Mouse (Mus musculus) induced T-regulatory cell, adult 2 months (primary cell): ENCODE measurements at regions not wholly inside any gene's neighbourhood (a gene's known extent, or its start where the extent isn't known, plus 50 kb on each side); places are given as distances from the start of the nearest gene placed in this dataset.

Source experiments
- DNase-seq: peaks from one replicate; pipeline ENCODE4 v3.0.0-alpha.2; 2012; ENCODE audit warnings: low read depth

DNA sequence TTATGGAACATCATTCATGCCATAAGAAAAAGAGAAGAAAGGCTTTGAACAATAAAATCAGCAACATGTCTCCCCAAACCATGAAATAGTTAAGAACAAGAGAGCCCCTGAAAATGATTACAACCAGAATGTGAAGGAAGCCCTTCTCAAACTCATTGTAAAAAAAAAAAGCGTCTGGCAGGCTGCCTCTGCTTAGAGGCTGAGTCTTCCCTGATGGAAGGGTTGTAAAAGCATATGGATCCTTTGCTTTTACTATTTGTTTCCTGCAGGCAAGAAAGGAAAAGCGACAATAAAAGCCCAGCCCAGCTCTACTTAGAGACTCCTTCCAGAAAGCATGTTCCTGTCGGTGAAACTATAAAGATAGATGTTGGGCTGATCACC lies 461.2 kb upstream of the Cited2 start:
- DNase-seq: no peak

DNA sequence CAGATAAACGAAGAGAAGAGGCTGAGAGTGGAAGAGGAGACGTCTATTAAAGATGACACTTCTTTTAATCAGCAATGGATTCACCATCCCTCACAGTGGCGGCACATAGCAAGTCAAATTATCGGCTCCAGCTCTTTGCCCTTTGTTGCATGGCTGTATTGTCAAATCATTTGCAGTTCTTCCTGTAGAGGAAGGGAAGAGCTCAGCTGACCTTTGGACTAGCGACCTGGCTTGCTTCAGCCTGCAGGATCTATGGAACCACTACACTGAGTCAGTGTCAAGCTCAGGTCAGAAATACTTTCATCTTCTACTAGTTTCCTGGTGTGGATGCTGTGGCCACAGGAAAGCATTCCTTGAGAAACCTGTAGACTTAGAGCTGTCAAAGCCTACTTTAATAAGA lies 450.4 kb upstream of the Cited2 start:
- DNase-seq: no peak

- no peak for DNase-seq
These were observed 449.2 kb upstream of the Cited2 start for GRCm38 (mm10) chr10:17273855-17274254.

DNA sequence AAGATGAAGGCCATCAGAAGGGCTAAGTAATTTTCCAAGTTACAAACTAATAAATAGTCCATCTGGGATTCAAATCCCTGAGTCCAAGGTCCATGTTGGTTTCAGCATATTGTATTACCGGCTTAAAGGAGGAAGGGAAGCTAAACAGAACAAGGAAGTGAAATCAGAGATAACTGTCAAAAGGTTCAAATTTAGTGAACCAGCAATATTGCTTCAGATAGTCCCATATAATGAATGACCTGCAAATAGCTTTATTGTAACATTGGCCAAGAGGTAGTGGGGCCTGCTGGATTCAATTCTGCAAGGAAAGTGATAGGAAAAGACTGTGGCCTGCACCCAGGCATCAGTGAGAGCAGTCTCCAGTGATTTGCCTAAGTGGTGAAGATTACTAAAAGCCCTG lies 447.8 kb upstream of the Cited2 start:
- DNase-seq: no peak

DNA sequence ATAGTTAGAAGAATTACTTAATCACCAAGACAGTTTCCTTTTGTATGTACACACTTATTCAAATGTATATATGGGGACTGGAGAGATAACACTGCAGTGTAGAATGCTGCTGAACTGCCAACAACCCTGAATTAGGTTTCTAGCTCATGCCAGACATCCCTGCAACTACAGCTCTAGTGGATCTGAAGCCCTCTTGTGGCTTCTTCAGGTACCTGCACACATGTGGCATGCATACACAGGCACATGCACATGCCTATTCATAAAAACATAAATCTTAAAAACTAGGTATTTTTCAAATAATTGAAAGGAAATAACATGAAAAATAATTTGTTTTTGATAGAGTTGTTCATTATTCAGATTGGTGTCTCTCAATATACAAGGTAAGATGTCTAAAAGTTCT lies 445.1 kb upstream of the Cited2 start:
- DNase-seq: no peak

DNA sequence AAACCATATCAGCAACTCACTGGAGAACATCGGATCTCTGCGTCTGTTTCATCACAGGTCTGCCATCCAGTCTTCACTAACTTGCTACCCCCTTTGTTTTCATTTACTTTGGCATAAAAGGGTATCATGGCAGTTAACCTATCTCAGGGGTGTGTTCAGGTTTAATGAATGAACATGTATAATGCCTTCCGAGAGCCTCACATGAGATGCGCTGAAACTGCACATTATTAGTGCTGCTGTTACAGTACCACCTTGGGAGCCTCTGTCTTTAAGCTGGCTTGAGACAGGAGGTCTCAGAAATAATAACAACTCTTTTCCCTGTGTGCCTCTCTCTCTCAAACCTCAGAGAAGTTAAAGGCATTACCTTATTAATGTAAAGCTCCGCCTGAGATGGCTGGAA lies 438.2 kb upstream of the Cited2 start:
- DNase-seq: no peak

DNA sequence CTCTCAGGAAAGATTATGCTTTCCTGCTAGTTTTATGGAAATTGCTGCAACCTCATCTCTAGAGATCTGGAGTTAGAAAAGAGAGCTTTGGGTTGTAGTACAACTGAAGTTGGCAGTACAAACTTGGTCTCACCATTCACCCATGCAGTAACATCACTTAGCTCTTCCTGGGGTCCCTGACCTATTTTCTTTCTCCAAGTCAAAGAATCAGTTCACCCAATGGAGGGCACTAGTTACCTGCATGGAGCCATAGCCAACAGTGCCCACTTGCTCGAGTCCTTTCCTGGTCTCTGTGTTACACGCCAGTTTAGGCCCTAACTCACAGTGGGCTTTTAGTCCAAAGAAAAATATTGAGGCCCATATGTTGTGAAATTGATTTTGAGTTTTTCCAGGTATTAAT lies 435.9 kb upstream of the Cited2 start:
- no peak for DNase-seq

DNA sequence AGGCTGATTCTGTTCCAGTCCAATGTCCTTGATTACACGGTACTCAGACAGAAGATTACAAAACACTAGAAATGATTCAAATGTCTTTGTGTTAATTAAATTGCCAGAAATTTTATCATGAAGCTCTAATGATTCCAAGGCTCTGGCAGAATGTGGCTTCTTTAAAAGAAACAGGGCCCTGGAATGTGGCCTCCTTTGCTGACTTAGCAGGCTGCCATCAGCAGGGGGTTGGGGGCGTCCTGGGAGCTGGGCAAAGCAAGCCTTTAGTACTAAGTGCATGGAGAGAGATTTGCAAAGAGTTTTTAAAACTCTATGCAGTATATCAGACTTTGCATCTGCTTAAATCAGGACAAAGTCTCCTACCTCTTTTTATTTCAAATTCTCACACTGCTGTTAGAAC lies 434.8 kb upstream of the Cited2 start:
- no peak for DNase-seq

GRCm38 (mm10) chr10:17292331-17292730 lies 430.7 kb upstream of the Cited2 start:
- no peak for DNase-seq

DNA sequence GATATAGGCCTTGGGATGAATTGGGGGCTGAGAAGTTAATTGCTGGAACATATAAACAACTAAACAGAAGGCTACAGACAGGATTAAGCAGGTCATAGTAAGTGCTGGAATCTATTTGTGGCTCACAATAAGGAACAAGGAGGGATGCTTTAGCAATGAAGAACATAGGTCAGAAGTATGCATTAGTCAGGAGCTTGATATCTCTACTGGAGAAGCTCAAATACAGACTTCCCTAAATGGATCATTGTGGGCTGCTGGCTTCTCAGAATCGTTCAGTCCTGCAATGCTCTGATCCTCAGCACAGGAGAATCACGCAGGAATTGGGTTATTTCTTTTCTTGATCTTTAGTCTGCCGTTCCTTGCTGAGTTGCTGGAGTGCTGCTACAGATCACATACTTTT lies 428.6 kb upstream of the Cited2 start:
- no peak for DNase-seq

DNA sequence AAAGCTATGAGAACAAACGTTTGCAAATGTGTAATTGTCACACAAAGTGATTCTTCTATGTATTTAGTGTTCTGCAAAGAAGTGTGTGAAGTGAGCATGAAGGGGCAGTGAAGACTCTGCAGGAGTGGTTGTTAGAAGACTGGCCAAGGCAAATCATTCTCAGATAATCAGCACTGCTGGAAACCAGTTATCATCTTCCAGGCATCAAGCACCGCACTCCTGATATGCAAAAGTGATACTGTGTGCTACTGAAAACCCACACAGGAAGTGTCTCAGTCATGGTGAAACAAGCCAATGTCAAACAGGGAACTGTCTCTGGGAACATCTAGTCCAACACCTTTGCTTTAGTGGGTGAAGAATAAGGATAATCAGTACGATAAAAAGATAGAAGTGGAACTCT lies 427.9 kb upstream of the Cited2 start:
- no peak for DNase-seq

DNA sequence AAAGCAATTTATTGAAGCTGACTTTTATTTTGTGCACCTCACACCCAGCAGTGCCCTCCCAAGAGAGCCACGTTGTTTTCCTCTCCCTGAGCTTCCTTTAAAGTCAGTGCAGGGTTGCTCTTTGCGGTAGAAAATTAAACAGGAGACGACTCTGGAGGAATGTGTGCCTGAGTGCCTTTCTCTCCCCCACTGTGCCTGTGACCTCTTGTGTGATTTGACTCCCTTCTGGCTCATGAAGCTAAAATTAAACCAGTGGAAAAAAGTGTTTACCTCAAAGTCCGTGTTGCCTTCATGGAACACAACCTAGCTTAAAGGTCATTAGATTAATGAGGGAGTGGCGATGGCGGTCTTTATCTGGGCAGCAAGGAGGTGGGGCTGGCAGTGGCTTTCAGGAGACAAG lies 423.4 kb upstream of the Cited2 start:
- DNase-seq: no peak

DNA sequence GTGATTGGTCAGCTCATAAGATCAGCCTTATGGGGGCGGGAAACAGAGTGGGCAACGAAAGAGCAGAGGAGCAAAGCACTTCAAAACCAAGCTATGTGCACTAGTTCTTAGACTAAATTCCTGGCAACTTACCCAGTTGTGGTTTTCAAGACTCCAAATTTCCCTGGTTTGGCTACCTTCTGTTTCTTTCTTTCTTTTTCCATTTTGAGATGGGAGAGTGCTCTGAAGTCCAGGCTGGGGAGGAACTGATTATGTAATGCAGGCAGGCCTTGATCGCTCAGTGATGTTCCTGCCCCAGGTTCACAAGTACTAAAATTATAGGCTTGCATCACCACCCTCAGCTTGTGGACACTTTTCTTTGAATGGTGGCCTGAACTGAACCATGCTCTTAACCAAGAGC lies 396.3 kb upstream of the Cited2 start:
- DNase-seq: no peak

DNA sequence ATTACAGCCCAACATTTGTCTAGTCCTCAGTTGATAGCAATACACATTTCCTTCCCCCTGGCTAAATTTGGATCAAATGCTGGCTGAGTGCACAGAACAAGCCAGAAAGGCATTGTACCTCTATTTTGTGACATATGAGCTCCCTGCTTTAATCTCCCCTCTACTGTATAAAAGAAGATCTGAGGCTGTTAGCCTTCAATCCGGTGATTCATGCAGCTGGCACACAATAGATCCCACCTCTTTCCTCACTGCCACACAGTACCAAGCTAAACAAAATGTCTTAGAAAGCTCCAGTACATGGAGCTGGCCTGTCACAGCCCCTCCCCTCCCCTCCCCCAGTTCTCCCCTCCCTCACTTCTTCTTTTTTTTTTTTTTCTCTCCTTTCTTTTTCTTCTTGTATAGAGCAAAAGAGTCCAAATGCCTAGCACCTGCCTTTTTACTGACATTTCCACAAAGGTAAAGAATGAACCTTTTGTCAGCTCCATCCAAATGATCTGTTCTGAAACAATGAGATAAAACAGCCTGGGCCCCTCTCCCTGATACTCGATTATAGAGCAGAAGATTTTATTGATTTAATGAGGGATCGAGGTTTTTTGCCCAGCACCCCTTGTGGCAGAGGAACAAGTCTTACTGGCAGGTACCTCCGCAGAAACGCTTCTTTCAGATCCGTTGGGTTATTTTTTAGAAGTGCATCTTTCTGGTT lies 392.0 kb upstream of the Cited2 start:
- no peak for DNase-seq

GRCm38 (mm10) chr10:17331607-17332008 lies 391.4 kb upstream of the Cited2 start:
- DNase-seq: no peak

- no peak for DNase-seq
These were observed 390.8 kb upstream of the Cited2 start for GRCm38 (mm10) chr10:17332025-17332767.

- DNase-seq: no peak
These were observed 390.0 kb upstream of the Cited2 start for GRCm38 (mm10) chr10:17332986-17333385.

DNA sequence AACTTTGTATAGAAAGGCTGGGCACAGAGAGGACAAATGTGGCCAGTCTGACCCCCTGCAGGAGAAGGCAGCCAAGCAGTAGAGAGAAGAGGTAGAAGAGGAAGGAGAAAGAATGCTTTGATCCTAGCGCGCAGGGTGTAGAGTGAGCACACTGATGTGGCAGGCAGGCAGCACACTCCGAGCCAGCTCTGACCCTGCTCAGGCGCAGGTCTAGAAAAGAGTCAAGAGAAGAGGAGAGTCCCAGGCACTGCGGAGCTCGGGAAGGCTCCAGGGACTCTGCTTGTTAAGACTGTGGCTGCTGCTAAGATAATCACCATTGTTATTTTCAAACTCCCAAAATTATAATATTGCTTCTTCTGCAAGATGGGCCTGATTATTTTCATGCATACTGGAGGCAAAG lies 389.3 kb upstream of the Cited2 start:
- DNase-seq: no peak

- DNase-seq: no peak
These were observed 385.8 kb upstream of the Cited2 start for GRCm38 (mm10) chr10:17337217-17337616.

- DNase-seq: no peak
These were observed 379.2 kb upstream of the Cited2 start for GRCm38 (mm10) chr10:17343829-17344228.

- no peak for DNase-seq
These were observed 370.6 kb upstream of the Cited2 start for GRCm38 (mm10) chr10:17352202-17352994.

- DNase-seq: no peak
These were observed 367.5 kb upstream of the Cited2 start for GRCm38 (mm10) chr10:17355476-17355875.

- no peak for DNase-seq
These were observed 367.0 kb upstream of the Cited2 start for GRCm38 (mm10) chr10:17356041-17356440.
